Mouse (Mus musculus): ENCODE data around the gene Agap1. TPM values are rescaled to one million over a fixed set of nuclear protein-coding genes. Genes with fewer than 3 reads are reported as not detected.

Gene Agap1
- polyA plus RNA-seq, 1 experiment from 2014 or later, result 74.8 TPM

- Histone ChIP-seq H3K9me3 (replicated peaks) (no peaks in the 10 kb centered on the region), H3K4me2 (replicated peaks) (peak overlapping the region; percentile 56), H3K9ac (peak overlapping the region; percentile 66), H3K27ac (peak overlapping the region; percentile 98), H3K27me3 (peaks cover under 1% of the 10 kb centered on the region; the same call in 1 of the 2 replicates), H3K36me3 (no peaks in the 10 kb centered on the region), H3K4me3 (peak overlapping the region; percentile 21; the same call in 1 of the 2 replicates), H3K4me1 (peaks cover 55% of the 10 kb centered on the region)
- peak; percentile 55 for ATAC-seq (ENCODE audit: low FRiP score)
- WGBS, result 10% methylated on average over 4 of the region's 4 CpGs
These were observed 122.4 kb downstream of the Agap1 start for GRCm38 (mm10) chr1:89576985-89577384.

GRCm38 (mm10) chr1:89580031-89580998 is 125.7 kb downstream of the Agap1 start:
- peak overlapping the region; percentile 87 for H3K4me3 ChIP-seq
- peak; percentile 68 for ATAC-seq (ENCODE audit: low FRiP score)
- peak overlapping the region; percentile 99 for H3K27ac ChIP-seq
- H3K4me1 ChIP-seq, result peaks cover 79% of the 10 kb centered on the region
- H3K27me3 ChIP-seq, result peaks cover 3% of the 10 kb centered on the region; the same call in 1 of the 2 replicates
- peak overlapping the region; percentile 87 for H3K4me2 ChIP-seq (replicated peaks)
- H3K9me3 ChIP-seq (replicated peaks), result no peaks in the 10 kb centered on the region
- WGBS, result under 1% methylated on average over 103 of the region's 146 CpGs
- peak overlapping the region; percentile 83 for H3K9ac ChIP-seq
- no peaks in the 10 kb centered on the region for H3K36me3 ChIP-seq

GRCm38 (mm10) chr1:89580999-89581765 is 126.6 kb downstream of the Agap1 start:
- under 1% methylated on average over 94 of the region's 95 CpGs for WGBS
- H3K9ac ChIP-seq, result peak overlapping the region; percentile 83
- peaks cover 78% of the 10 kb centered on the region for H3K4me1 ChIP-seq
- peak overlapping the region; percentile 87 for H3K4me3 ChIP-seq
- H3K4me2 ChIP-seq (replicated peaks), result peak overlapping the region; percentile 87
- H3K27me3 ChIP-seq, result peaks cover 3% of the 10 kb centered on the region; the same call in 1 of the 2 replicates
- no peaks in the 10 kb centered on the region for H3K9me3 ChIP-seq (replicated peaks)
- H3K27ac ChIP-seq, result peak overlapping the region; percentile 99
- no peaks in the 10 kb centered on the region for H3K36me3 ChIP-seq
- peak; percentile 47 for ATAC-seq (ENCODE audit: low FRiP score)

- peak; percentile 21 for ATAC-seq (ENCODE audit: low FRiP score)
- Histone ChIP-seq H3K27me3 (peaks cover 3% of the 10 kb centered on the region; the same call in 1 of the 2 replicates), H3K9me3 (replicated peaks) (no peaks in the 10 kb centered on the region), H3K36me3 (no peaks in the 10 kb centered on the region), H3K4me1 (peaks cover 78% of the 10 kb centered on the region), H3K4me2 (replicated peaks) (peak overlapping the region; percentile 87), H3K4me3 (peak overlapping the region; percentile 87), H3K27ac (peak overlapping the region; percentile 99; the same call in 1 of the 2 replicates), H3K9ac (peak overlapping the region; percentile 83)
- 16% methylated on average over 6 of the region's 6 CpGs for WGBS
These were observed 127.1 kb downstream of the Agap1 start for GRCm38 (mm10) chr1:89581766-89582125.

GRCm38 (mm10) chr1:89583369-89583768 is 128.8 kb downstream of the Agap1 start:
- peaks cover 79% of the 10 kb centered on the region for H3K4me1 ChIP-seq
- no peaks in the 10 kb centered on the region for H3K36me3 ChIP-seq
- WGBS, result 83% methylated on average over 5 of the region's 5 CpGs
- H3K9me3 ChIP-seq (replicated peaks), result no peaks in the 10 kb centered on the region
- H3K27me3 ChIP-seq, result peaks cover 3% of the 10 kb centered on the region; the same call in 1 of the 2 replicates
- no peak for ATAC-seq (ENCODE audit: low FRiP score)
- H3K27ac ChIP-seq, result no peak overlapping the region
- peak overlapping the region; percentile 87 for H3K4me2 ChIP-seq (replicated peaks)
- H3K9ac ChIP-seq, result no peak overlapping the region
- peak overlapping the region; percentile 87 for H3K4me3 ChIP-seq

GRCm38 (mm10) chr1:89586991-89587683 is 132.5 kb downstream of the Agap1 start:
- Histone ChIP-seq H3K36me3 (peaks cover 8% of the 10 kb centered on the region; the same call in 1 of the 2 replicates), H3K9ac (no peak overlapping the region), H3K4me3 (no peak overlapping the region), H3K4me2 (replicated peaks) (0 out of 2 replicates have a peak overlapping the region, but pooled peaks have one; percentile 4), H3K4me1 (peaks cover 60% of the 10 kb centered on the region), H3K27me3 (peaks cover under 1% of the 10 kb centered on the region; the same call in 1 of the 2 replicates), H3K9me3 (replicated peaks) (0 out of 2 replicates have a peak, but pooled peaks cover 5% of the 10 kb centered on the region), H3K27ac (0 out of 2 replicates have a peak overlapping the region, but pooled peaks have one; percentile 4)
- 47% methylated on average over 14 of the region's 14 CpGs for WGBS
- ATAC-seq (ENCODE audit: low FRiP score), result no peak

GRCm38 (mm10) chr1:89588154-89588553 is 133.5 kb downstream of the Agap1 start:
- Histone ChIP-seq H3K9ac (no peak overlapping the region), H3K27me3 (no peaks in the 10 kb centered on the region), H3K9me3 (replicated peaks) (0 out of 2 replicates have a peak, but pooled peaks cover 6% of the 10 kb centered on the region), H3K4me1 (peaks cover 49% of the 10 kb centered on the region), H3K4me2 (replicated peaks) (no peak overlapping the region), H3K36me3 (peaks cover 10% of the 10 kb centered on the region; the same call in 1 of the 2 replicates), H3K27ac (no peak overlapping the region), H3K4me3 (no peak overlapping the region)
- no peak for ATAC-seq (ENCODE audit: low FRiP score)
- 47% methylated on average over 4 of the region's 4 CpGs for WGBS

GRCm38 (mm10) chr1:89590994-89591393 is 136.4 kb downstream of the Agap1 start:
- Histone ChIP-seq H3K4me1 (peaks cover 29% of the 10 kb centered on the region), H3K9me3 (replicated peaks) (0 out of 2 replicates have a peak, but pooled peaks cover 6% of the 10 kb centered on the region), H3K27me3 (no peaks in the 10 kb centered on the region), H3K4me2 (replicated peaks) (no peak overlapping the region), H3K4me3 (no peak overlapping the region), H3K36me3 (peaks cover 13% of the 10 kb centered on the region; the same call in 1 of the 2 replicates), H3K27ac (no peak overlapping the region), H3K9ac (no peak overlapping the region)
- WGBS, result 94% methylated on average over 7 of the region's 7 CpGs
- ATAC-seq (ENCODE audit: low FRiP score), result no peak

GRCm38 (mm10) chr1:89593219-89593618 is 138.6 kb downstream of the Agap1 start:
- H3K36me3 ChIP-seq, result peaks cover 13% of the 10 kb centered on the region; the same call in 1 of the 2 replicates
- H3K27ac ChIP-seq, result no peak overlapping the region
- H3K4me1 ChIP-seq, result peaks cover 11% of the 10 kb centered on the region; the same call in 1 of the 2 replicates
- no peak overlapping the region for H3K4me2 ChIP-seq (replicated peaks)
- H3K27me3 ChIP-seq, result no peaks in the 10 kb centered on the region
- H3K9ac ChIP-seq, result no peak overlapping the region
- no peak for ATAC-seq (ENCODE audit: low FRiP score)
- H3K9me3 ChIP-seq (replicated peaks), result 0 out of 2 replicates have a peak, but pooled peaks cover 6% of the 10 kb centered on the region
- no peak overlapping the region for H3K4me3 ChIP-seq
- WGBS, result 76% methylated on average over 4 of the region's 4 CpGs

- 92% methylated on average over 8 of the region's 8 CpGs for WGBS
- no peak overlapping the region for H3K4me3 ChIP-seq
- H3K36me3 ChIP-seq, result peaks cover 13% of the 10 kb centered on the region; the same call in 1 of the 2 replicates
- H3K9ac ChIP-seq, result no peak overlapping the region
- peaks cover 28% of the 10 kb centered on the region for H3K4me1 ChIP-seq
- no peak for ATAC-seq (ENCODE audit: low FRiP score)
- 0 out of 2 replicates have a peak, but pooled peaks cover 6% of the 10 kb centered on the region for H3K9me3 ChIP-seq (replicated peaks)
- no peaks in the 10 kb centered on the region for H3K27me3 ChIP-seq
- no peak overlapping the region for H3K27ac ChIP-seq
- H3K4me2 ChIP-seq (replicated peaks), result no peak overlapping the region
These were observed 140.4 kb downstream of the Agap1 start for GRCm38 (mm10) chr1:89594999-89595398.

GRCm38 (mm10) chr1:89595421-89595820 is 140.8 kb downstream of the Agap1 start:
- Histone ChIP-seq H3K27ac (no peak overlapping the region), H3K36me3 (peaks cover 13% of the 10 kb centered on the region; the same call in 1 of the 2 replicates), H3K27me3 (no peaks in the 10 kb centered on the region), H3K9me3 (replicated peaks) (0 out of 2 replicates have a peak, but pooled peaks cover 6% of the 10 kb centered on the region), H3K9ac (no peak overlapping the region), H3K4me3 (no peak overlapping the region), H3K4me1 (peaks cover 32% of the 10 kb centered on the region), H3K4me2 (replicated peaks) (no peak overlapping the region)
- ATAC-seq (ENCODE audit: low FRiP score), result no peak
- WGBS, result 95% methylated on average over 7 of the region's 7 CpGs

Measured in hindbrain, embryonic 12.5 days (tissue).